Mouse (Mus musculus): ENCODE measurements around the gene Aatf.

- TF ChIP-seq POLR2A (IDR thresholded peaks at IDR 0.05; ENCODE audit: low read depth, low read length) = no peak
- TF ChIP-seq CTCF (IDR thresholded peaks at IDR 0.05; ENCODE audit: extremely low read depth, insufficient read length, insufficient replicate concordance, low read depth, low read length) = no peak
Measured at GRCm38 (mm10) chr11:84393571-84393970, 119.8 kb downstream of the Aatf start.
